Mouse (Mus musculus) midbrain, embryonic 15.5 days (tissue): ENCODE data around the gene Iars. TPM values are rescaled to one million over a fixed set of nuclear protein-coding genes. Genes with fewer than 3 reads are reported as not detected.

Source experiments
- ATAC-seq: fragments of 200-750 bp; cut with Nextera tagmentation; replicated peaks from 2 replicates; pipeline ENCODE4 v1.8.0; 2017; ENCODE audit warnings: moderate TSS enrichment
- H3K27ac ChIP-seq: fragments of 300-500 bp; sonication (generic); 2 replicates; pipeline ENCODE4 v1.5.1; 2015; ENCODE audit warnings: mild to moderate bottlenecking, inconsistent platforms
- H3K27me3 ChIP-seq: fragments of 300-500 bp; sonication (generic); replicated peaks from 2 replicates; pipeline ENCODE4 v1.6.1; 2015; ENCODE audit warnings: inconsistent platforms
- H3K36me3 ChIP-seq: fragments of 300-500 bp; sonication (generic); replicated peaks from 2 replicates; pipeline ENCODE4 v1.6.1; 2015; ENCODE audit warnings: inconsistent platforms
- H3K4me1 ChIP-seq: fragments of 300-500 bp; sonication (generic); 2 replicates; pipeline ENCODE4 v1.6.1; 2015; ENCODE audit warnings: inconsistent platforms
- H3K4me2 ChIP-seq: fragments of 300-500 bp; sonication (generic); 2 replicates; pipeline ENCODE4 v1.6.1; 2015; ENCODE audit warnings: inconsistent platforms, mild to moderate bottlenecking, moderate library complexity
- H3K4me3 ChIP-seq: fragments of 300-500 bp; sonication (generic); 2 replicates; pipeline ENCODE4 v1.5.1; 2015; ENCODE audit warnings: mild to moderate bottlenecking, inconsistent platforms
- H3K9ac ChIP-seq: fragments of 300-500 bp; sonication (generic); 2 replicates; pipeline ENCODE4 v1.6.1; 2015; ENCODE audit warnings: mild to moderate bottlenecking, inconsistent platforms
- H3K9me3 ChIP-seq: fragments of 300-500 bp; sonication (generic); 2 replicates; pipeline ENCODE4 v1.6.1; 2016; ENCODE audit warnings: inconsistent platforms
- whole genome bisulfite sequencing: fragments of 180-500 bp; shearing (Covaris S2); methylation state at CpG from one replicate; pipeline ENCODE4 v1.1.7; 2015; ENCODE audit warnings: mixed read lengths; 5-methylcytosine and 5-hydroxymethylcytosine counted together
- polyA plus RNA-seq: library from polyadenylated mRNA; unstranded; fragments of >200 nt; fragmentation: Nextera tagmentation; extraction: Ambion mirVana; gene quantifications from 2 replicates; pipeline ENCODE4 v1.2.1, GENCODE M21; 2015

Iars gene
- polyA plus RNA-seq = 50.0 and 50.4 TPM in 2 replicates

- Histone ChIP-seq H3K9ac (peak within 1 kb of the TSS; percentile 86), H3K36me3 (peaks cover 6% of the 10 kb centered on the region; the same call in 1 of the 2 replicates), H3K4me3 (peak within 1 kb of the TSS; percentile 93), H3K27ac (peak within 1 kb of the TSS; percentile 77), H3K9me3 (no peaks in the 10 kb centered on the region), H3K4me2 (peak within 1 kb of the TSS; percentile 92), H3K27me3 (no peaks in the 10 kb centered on the region), H3K4me1 (peaks cover 24% of the 10 kb centered on the region)
- 6% methylated on average over 26 of the region's 26 CpGs for WGBS
- ATAC-seq = peak; percentile 100
These were observed at the start of gene Iars for GRCm38 (mm10) chr13:49681351-49682232. Gene Iars (plus strand): TSS chr13:49682100.

GRCm38 (mm10) chr13:49639965-49640364 is 41.9 kb upstream of the Iars start:
- no peak overlapping the region for H3K27ac ChIP-seq
- H3K36me3 ChIP-seq = no peaks in the 10 kb centered on the region
- H3K4me1 ChIP-seq = no peaks in the 10 kb centered on the region
- WGBS = 89% methylated on average over 2 of the region's 2 CpGs
- H3K27me3 ChIP-seq = no peaks in the 10 kb centered on the region
- no peaks in the 10 kb centered on the region for H3K9me3 ChIP-seq
- no peak overlapping the region for H3K9ac ChIP-seq
- H3K4me3 ChIP-seq = no peak overlapping the region
- H3K4me2 ChIP-seq = no peak overlapping the region
- ATAC-seq = no peak

GRCm38 (mm10) chr13:49642650-49643049 is 39.2 kb upstream of the Iars start:
- Histone ChIP-seq H3K4me1 (no peaks in the 10 kb centered on the region), H3K4me2 (no peak overlapping the region), H3K27me3 (no peaks in the 10 kb centered on the region), H3K4me3 (no peak overlapping the region), H3K9ac (no peak overlapping the region), H3K9me3 (no peaks in the 10 kb centered on the region), H3K27ac (no peak overlapping the region), H3K36me3 (no peaks in the 10 kb centered on the region)
- no peak for ATAC-seq
- WGBS = 80% methylated on average over 6 of the region's 6 CpGs

- Histone ChIP-seq H3K9ac (no peak overlapping the region), H3K27me3 (no peaks in the 10 kb centered on the region), H3K4me1 (no peaks in the 10 kb centered on the region)
These were observed 38.1 kb upstream of the Iars start for GRCm38 (mm10) chr13:49643669-49644362.

GRCm38 (mm10) chr13:49644731-49645529 is 37.0 kb upstream of the Iars start:
- Histone ChIP-seq H3K27me3 (no peaks in the 10 kb centered on the region), H3K36me3 (no peaks in the 10 kb centered on the region), H3K9ac (no peak overlapping the region), H3K9me3 (no peaks in the 10 kb centered on the region), H3K4me2 (no peak overlapping the region), H3K4me1 (no peaks in the 10 kb centered on the region), H3K27ac (no peak overlapping the region), H3K4me3 (no peak overlapping the region)
- 76% methylated on average over 2 of the region's 2 CpGs for WGBS
- no peak for ATAC-seq

More at GRCm38 (mm10) chr13:49643669-49644362, 38.1 kb upstream of the Iars start:
- H3K36me3 ChIP-seq = no peaks in the 10 kb centered on the region
- H3K4me3 ChIP-seq = no peak overlapping the region
- no peak overlapping the region for H3K27ac ChIP-seq
- ATAC-seq = no peak
- H3K9me3 ChIP-seq = no peaks in the 10 kb centered on the region
- H3K4me2 ChIP-seq = no peak overlapping the region

- no peak overlapping the region for H3K27ac ChIP-seq
- H3K4me3 ChIP-seq = no peak overlapping the region
- no peaks in the 10 kb centered on the region for H3K27me3 ChIP-seq
These were observed 35.9 kb upstream of the Iars start for GRCm38 (mm10) chr13:49646019-49646418.

GRCm38 (mm10) chr13:49651136-49651535 is 30.8 kb upstream of the Iars start:
- Histone ChIP-seq H3K36me3 (no peaks in the 10 kb centered on the region), H3K4me1 (peaks cover 15% of the 10 kb centered on the region), H3K4me3 (no peak overlapping the region), H3K4me2 (no peak overlapping the region), H3K9me3 (no peaks in the 10 kb centered on the region), H3K9ac (no peak overlapping the region), H3K27me3 (no peaks in the 10 kb centered on the region), H3K27ac (no peak overlapping the region)
- no peak for ATAC-seq
- WGBS = 43% methylated on average over 2 of the region's 2 CpGs

More at GRCm38 (mm10) chr13:49646019-49646418, 35.9 kb upstream of the Iars start:
- Histone ChIP-seq H3K36me3 (no peaks in the 10 kb centered on the region), H3K9me3 (no peaks in the 10 kb centered on the region), H3K4me2 (no peak overlapping the region), H3K4me1 (no peaks in the 10 kb centered on the region), H3K9ac (no peak overlapping the region)
- 92% methylated on average over 1 of the region's 1 CpGs for WGBS
- ATAC-seq = no peak

GRCm38 (mm10) chr13:49651781-49652351 is 30.0 kb upstream of the Iars start:
- ATAC-seq = no peak
- Histone ChIP-seq H3K9ac (peak overlapping the region; percentile 40; the same call in 1 of the 2 replicates), H3K27ac (no peak overlapping the region), H3K27me3 (no peaks in the 10 kb centered on the region), H3K36me3 (no peaks in the 10 kb centered on the region), H3K4me1 (peaks cover 15% of the 10 kb centered on the region), H3K9me3 (no peaks in the 10 kb centered on the region), H3K4me3 (peak overlapping the region; percentile 80), H3K4me2 (peak overlapping the region; percentile 96)
- under 1% methylated on average over 4 of the region's 4 CpGs for WGBS

- no peaks in the 10 kb centered on the region for H3K9me3 ChIP-seq
- peak; percentile 100 for ATAC-seq
- H3K4me3 ChIP-seq = peak within 1 kb of the TSS; percentile 80
- peak within 1 kb of the TSS; percentile 52 for H3K9ac ChIP-seq
- H3K27me3 ChIP-seq = no peaks in the 10 kb centered on the region
- peak within 1 kb of the TSS; percentile 49; the same call in 1 of the 2 replicates for H3K27ac ChIP-seq
- H3K36me3 ChIP-seq = no peaks in the 10 kb centered on the region
- WGBS = under 1% methylated on average over 68 of the region's 68 CpGs
- H3K4me1 ChIP-seq = peaks cover 15% of the 10 kb centered on the region
- peak within 1 kb of the TSS; percentile 96 for H3K4me2 ChIP-seq
These were observed 29.3 kb upstream of the Iars start, which contains the start of the genes Cenpp and Nol8 for GRCm38 (mm10) chr13:49652481-49653179. Gene Cenpp (minus strand): TSS chr13:49652785. Gene Nol8 (plus strand): TSS chr13:49653078.

- Histone ChIP-seq H3K4me2 (peak overlapping the region; percentile 96), H3K4me1 (peaks cover 15% of the 10 kb centered on the region), H3K4me3 (peak overlapping the region; percentile 80), H3K9ac (peak overlapping the region; percentile 52), H3K27me3 (no peaks in the 10 kb centered on the region), H3K27ac (peak overlapping the region; percentile 49; the same call in 1 of the 2 replicates), H3K9me3 (no peaks in the 10 kb centered on the region), H3K36me3 (no peaks in the 10 kb centered on the region)
- 1% methylated on average over 16 of the region's 16 CpGs for WGBS
- peak; percentile 92 for ATAC-seq
These were observed 28.7 kb upstream of the Iars start for GRCm38 (mm10) chr13:49653180-49653541.

GRCm38 (mm10) chr13:49677793-49678192 is 4.1 kb upstream of the Iars start:
- H3K4me2 ChIP-seq = no peak overlapping the region
- ATAC-seq = no peak
- peaks cover 9% of the 10 kb centered on the region for H3K4me1 ChIP-seq
- H3K27ac ChIP-seq = no peak overlapping the region
- 92% methylated on average over 2 of the region's 2 CpGs for WGBS
- H3K4me3 ChIP-seq = no peak overlapping the region
- no peaks in the 10 kb centered on the region for H3K9me3 ChIP-seq
- no peak overlapping the region for H3K9ac ChIP-seq
- peaks cover 23% of the 10 kb centered on the region for H3K36me3 ChIP-seq
- no peaks in the 10 kb centered on the region for H3K27me3 ChIP-seq
